Mouse (Mus musculus) midbrain, embryonic 14.5 days (tissue): ENCODE results near the gene Tns1. TPM values are rescaled to one million over a fixed set of nuclear protein-coding genes. Genes with fewer than 3 reads are reported as not detected.

Experiments used
- ATAC-seq: fragments of 200-750 bp; cut with Nextera tagmentation; 2 replicates; pipeline ENCODE4 v1.8.0; 2017; ENCODE audit warnings: moderate number of reproducible peaks, moderate library complexity; ENCODE audit not compliant: low FRiP score, low TSS enrichment
- DNase-seq: peaks from one replicate; pipeline ENCODE4 v3.0.0-alpha.2; 2015
- H3K27ac ChIP-seq: fragments of 300-500 bp; sonication (generic); replicated peaks from 2 replicates; pipeline ENCODE4 v1.5.1; 2014; ENCODE audit warnings: mild to moderate bottlenecking, low read depth, low read length, moderate library complexity
- H3K27me3 ChIP-seq: fragments of 300-500 bp; sonication (generic); 2 replicates; pipeline ENCODE4 v1.6.1; 2014; ENCODE audit warnings: low read length, control low read depth, mixed read lengths; ENCODE audit not compliant: control insufficient read depth, insufficient read depth
- H3K36me3 ChIP-seq: fragments of 300-500 bp; sonication (generic); 2 replicates; pipeline ENCODE4 v1.6.1; 2014; ENCODE audit warnings: low read length, control low read depth; ENCODE audit not compliant: control insufficient read depth, insufficient read depth
- H3K4me1 ChIP-seq: fragments of 300-500 bp; sonication (generic); 2 replicates; pipeline ENCODE4 v1.6.1; 2014; ENCODE audit warnings: mild to moderate bottlenecking, antibody characterized with exemption, low read length, control low read depth; ENCODE audit not compliant: control insufficient read depth, insufficient read depth
- H3K4me2 ChIP-seq: fragments of 300-500 bp; sonication (generic); 2 replicates; pipeline ENCODE4 v1.6.1; 2014; ENCODE audit warnings: mild to moderate bottlenecking, low read length, moderate library complexity
- H3K4me3 ChIP-seq: fragments of 300-500 bp; sonication (generic); replicated peaks from 2 replicates; pipeline ENCODE4 v1.5.1; 2014; ENCODE audit warnings: low read depth, low read length
- H3K9ac ChIP-seq: fragments of 300-500 bp; sonication (generic); replicated peaks from 2 replicates; pipeline ENCODE4 v1.6.1; 2014; ENCODE audit warnings: mild to moderate bottlenecking, low read length, moderate library complexity
- H3K9me3 ChIP-seq: fragments of 300-500 bp; sonication (generic); 2 replicates; pipeline ENCODE4 v1.6.1; 2016; ENCODE audit warnings: low read length, control low read depth, mixed read lengths; ENCODE audit not compliant: control insufficient read depth
- WGBS: fragments of 180-500 bp; shearing (Covaris S2); extraction: QIAGEN DNeasy Blood & Tissue Kit; methylation state at CpG from one replicate; pipeline ENCODE4 v1.1.7; 2014; 5-methylcytosine and 5-hydroxymethylcytosine counted together
- polyA plus RNA-seq: library from polyadenylated mRNA; unstranded; fragments of >200 nt; fragmentation: Nextera tagmentation; extraction: Ambion mirVana; gene quantifications from 2 replicates; pipeline ENCODE4 v1.2.1, GENCODE M21; 2014

Tns1 gene
- polyA plus RNA-seq, 1 experiment from 2014 or later, result 11.0 TPM

DNA sequence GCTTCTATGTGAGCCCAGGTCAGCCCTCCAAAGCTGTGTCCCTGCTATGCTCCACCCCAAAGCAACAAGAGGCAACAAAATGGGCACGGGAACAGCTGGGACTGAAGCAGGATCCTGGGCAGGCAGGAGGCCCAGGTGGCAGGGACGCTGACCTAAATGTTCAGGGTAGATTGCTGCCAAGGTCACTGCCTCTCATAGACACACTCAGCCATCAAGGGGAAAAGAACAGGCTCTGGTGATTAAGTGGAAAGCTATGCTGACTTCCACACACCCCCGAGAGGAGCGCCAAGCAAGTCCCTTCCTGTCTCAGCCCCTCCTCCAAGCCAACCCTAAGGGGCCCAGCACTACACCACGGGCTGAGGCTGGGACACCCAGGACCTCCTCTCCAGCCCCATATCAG lies 115.8 kb downstream of the Tns1 start:
- Histone ChIP-seq H3K4me1 (no peaks in the 10 kb centered on the region), H3K4me2 (no peak overlapping the region), H3K4me3 (no peak overlapping the region), H3K36me3 (no peaks in the 10 kb centered on the region), H3K27me3 (no peaks in the 10 kb centered on the region), H3K9me3 (no peaks in the 10 kb centered on the region; the same call in 1 of the 2 replicates), H3K27ac (no peak overlapping the region), H3K9ac (no peak overlapping the region)
- ATAC-seq (no peak), DNase-seq (no peak)
- WGBS, result 76% methylated on average over 5 of the region's 5 CpGs

DNA sequence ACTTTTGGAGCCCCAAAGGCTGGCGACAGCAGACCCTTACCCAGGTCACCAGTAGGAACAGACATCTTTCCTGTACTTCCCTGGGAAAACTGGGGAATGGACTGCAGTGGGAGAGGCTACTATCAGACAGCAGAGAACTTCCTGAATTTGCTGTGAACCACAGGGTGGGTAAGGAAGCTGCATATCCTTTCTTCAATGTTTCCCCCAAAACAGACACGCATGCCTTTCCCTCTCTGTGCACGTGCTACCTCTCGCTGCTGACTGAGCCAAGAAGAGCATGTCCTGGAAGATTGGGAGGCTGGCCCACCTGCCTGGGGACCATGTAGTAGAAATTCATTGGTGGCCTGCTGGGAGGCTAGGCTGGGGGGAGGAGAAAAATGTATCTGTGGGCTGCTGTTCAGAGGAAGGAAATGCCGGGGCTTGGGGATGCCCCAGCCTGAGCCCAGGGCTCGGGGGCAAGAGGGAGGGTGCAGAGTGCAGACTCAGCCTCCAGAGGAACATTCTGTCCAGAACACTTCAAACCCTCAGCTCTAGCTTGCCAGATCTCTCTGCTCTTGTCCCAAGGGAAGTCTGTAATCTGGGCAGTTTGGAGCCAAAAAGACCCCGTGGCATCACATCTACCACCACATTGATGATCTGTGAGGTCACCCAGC lies 116.7 kb downstream of the Tns1 start:
- Histone ChIP-seq H3K9ac (no peak overlapping the region), H3K27ac (no peak overlapping the region), H3K4me3 (no peak overlapping the region), H3K9me3 (no peaks in the 10 kb centered on the region; the same call in 1 of the 2 replicates), H3K36me3 (no peaks in the 10 kb centered on the region), H3K4me1 (no peaks in the 10 kb centered on the region), H3K27me3 (no peaks in the 10 kb centered on the region), H3K4me2 (no peak overlapping the region)
- ATAC-seq (no peak), DNase-seq (no peak)
- WGBS, result 74% methylated on average over 7 of the region's 7 CpGs

DNA sequence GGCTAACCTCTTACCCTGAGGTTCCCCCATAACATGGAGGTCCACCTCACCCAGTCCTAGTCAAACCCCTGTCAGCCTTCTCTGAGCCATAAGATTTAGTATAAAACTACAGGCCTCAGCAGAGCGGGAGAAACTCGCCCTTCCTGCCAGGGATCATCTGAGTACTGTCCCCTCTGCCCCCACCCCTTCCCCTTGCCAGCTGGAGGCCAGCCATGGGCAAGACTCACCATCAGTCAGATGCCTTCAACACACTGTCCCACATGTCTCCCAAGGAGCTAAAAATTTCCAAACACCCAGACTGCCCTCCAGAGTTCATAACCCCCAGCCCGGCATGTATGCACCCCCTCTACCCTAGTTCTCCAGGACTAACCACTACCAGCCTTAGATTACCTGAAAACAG lies 119.2 kb downstream of the Tns1 start:
- no peaks in the 10 kb centered on the region for H3K4me1 ChIP-seq
- no peaks in the 10 kb centered on the region for H3K9me3 ChIP-seq
- no peaks in the 10 kb centered on the region for H3K36me3 ChIP-seq
- H3K4me2 ChIP-seq, result no peak overlapping the region
- H3K27me3 ChIP-seq, result no peaks in the 10 kb centered on the region
- no peak for ATAC-seq
- WGBS, result 94% methylated on average over 3 of the region's 3 CpGs
- no peak overlapping the region for H3K9ac ChIP-seq
- no peak for DNase-seq
- H3K4me3 ChIP-seq, result no peak overlapping the region
- no peak overlapping the region for H3K27ac ChIP-seq

DNA sequence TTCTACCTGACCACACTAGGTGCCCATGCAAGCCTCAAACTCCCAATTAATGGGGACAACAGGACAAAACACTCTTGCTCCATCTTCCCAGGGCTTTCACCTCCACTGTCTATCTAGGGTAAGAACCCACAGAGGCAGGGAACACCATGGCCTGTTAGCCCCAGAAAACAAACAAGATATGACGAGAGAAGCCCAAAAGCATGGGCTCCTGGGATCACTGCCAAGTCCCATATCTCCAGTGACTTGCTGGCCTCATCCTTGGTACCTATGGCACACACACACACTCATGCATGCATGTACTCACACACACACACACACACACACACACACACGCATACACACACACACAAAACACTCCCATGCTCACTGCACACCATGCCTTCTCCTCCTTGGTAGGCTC lies 120.5 kb downstream of the Tns1 start:
- no peaks in the 10 kb centered on the region for H3K27me3 ChIP-seq
- DNase-seq (no peak), ATAC-seq (no peak)
- 86% methylated on average over 2 of the region's 2 CpGs for WGBS
- H3K27ac ChIP-seq, result no peak overlapping the region
- no peaks in the 10 kb centered on the region for H3K4me1 ChIP-seq
- no peak overlapping the region for H3K4me3 ChIP-seq
- H3K9ac ChIP-seq, result no peak overlapping the region
- no peaks in the 10 kb centered on the region for H3K9me3 ChIP-seq
- H3K4me2 ChIP-seq, result no peak overlapping the region
- no peaks in the 10 kb centered on the region for H3K36me3 ChIP-seq

DNA sequence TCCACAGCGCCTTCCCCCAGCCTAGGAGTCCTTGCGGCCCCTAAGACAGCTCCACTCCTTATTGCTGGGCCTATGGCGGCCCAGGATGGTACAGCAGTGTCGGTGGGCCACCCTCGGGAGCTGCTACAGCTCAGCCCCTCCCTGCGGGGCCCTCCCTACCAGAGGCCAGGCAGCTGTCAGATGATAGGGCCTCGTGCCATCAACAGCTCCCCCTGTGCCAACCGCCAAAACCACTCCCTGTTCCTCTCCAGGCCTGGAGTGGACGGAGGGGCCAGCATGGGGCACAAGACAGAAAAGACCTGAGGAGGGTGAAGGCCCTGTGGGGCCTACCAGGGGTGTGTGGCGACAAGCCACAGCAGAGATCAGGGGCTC lies 122.8 kb downstream of the Tns1 start:
- 77% methylated on average over 10 of the region's 10 CpGs for WGBS
- DNase-seq, result no peak

DNA sequence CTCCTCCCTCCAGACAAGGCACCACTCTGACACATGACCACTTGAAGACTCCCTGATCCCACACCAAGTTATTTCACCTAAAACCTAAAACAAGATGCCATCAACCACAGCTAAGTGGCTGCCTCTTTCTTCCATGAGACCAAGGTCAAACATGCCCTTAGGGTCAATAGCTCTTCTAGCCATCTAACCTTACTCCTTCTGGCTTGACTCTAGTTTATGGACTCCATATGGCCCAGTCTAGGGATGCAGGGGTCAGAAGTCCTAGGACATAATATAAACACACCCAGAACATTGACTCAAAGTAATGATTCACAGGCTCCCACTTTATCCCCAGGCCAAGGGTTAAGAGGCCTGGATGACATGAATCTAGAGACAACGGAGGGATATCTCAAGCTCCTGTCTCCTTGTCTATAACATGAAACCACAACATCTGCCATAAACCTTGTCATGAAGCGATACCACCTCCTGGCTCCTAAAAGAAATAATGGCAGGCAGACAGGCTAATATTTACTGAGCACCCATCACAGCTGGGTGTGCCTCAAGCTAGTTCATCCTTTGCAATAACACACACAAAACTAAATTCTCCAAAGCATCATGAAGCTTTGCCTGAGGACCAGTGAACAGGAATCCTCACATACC lies 123.3 kb downstream of the Tns1 start:
- no peak overlapping the region for H3K27ac ChIP-seq
- DNase-seq (no peak), ATAC-seq (no peak)
- no peaks in the 10 kb centered on the region for H3K27me3 ChIP-seq
- no peak overlapping the region for H3K4me2 ChIP-seq
- no peaks in the 10 kb centered on the region for H3K9me3 ChIP-seq
- no peaks in the 10 kb centered on the region for H3K36me3 ChIP-seq
- H3K4me1 ChIP-seq, result no peaks in the 10 kb centered on the region
- 98% methylated on average over 2 of the region's 2 CpGs for WGBS
- H3K9ac ChIP-seq, result no peak overlapping the region
- H3K4me3 ChIP-seq, result no peak overlapping the region

More for the DNA sequence above, 122.8 kb downstream of the Tns1 start:
- ATAC-seq, result no peak
- Histone ChIP-seq H3K4me3 (no peak overlapping the region), H3K36me3 (no peaks in the 10 kb centered on the region), H3K9me3 (no peaks in the 10 kb centered on the region), H3K27me3 (no peaks in the 10 kb centered on the region), H3K4me2 (no peak overlapping the region), H3K4me1 (no peaks in the 10 kb centered on the region), H3K27ac (no peak overlapping the region), H3K9ac (no peak overlapping the region)

DNA sequence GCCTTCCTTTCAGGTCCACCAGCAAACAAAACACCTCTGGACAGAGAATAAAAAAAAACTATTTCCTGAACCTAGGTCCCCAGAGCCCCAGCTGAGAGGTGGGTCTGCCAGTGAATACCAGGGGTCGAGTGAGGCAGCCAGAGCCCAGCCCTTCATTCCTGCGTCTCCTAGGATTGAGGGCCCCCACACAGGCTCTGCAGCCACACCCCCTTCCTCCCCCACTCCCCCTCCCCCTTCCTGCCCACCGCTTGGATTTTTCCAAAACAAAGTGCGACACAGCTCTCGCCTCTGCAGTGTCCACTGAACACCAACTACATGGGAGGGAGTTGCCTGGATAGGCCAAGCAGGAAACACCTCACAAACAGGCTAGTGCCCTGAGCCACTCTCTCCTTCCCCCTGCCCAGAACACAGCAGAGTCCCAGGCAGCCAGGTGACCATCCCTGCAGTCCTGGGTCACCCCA lies 124.0 kb downstream of the Tns1 start:
- 3% methylated on average over 5 of the region's 5 CpGs for WGBS
- DNase-seq (no peak), ATAC-seq (no peak)
- H3K27ac ChIP-seq, result no peak overlapping the region
- H3K4me1 ChIP-seq, result no peaks in the 10 kb centered on the region
- no peak overlapping the region for H3K9ac ChIP-seq
- no peaks in the 10 kb centered on the region for H3K9me3 ChIP-seq
- no peak overlapping the region for H3K4me2 ChIP-seq
- no peaks in the 10 kb centered on the region for H3K36me3 ChIP-seq
- no peak overlapping the region for H3K4me3 ChIP-seq
- no peaks in the 10 kb centered on the region for H3K27me3 ChIP-seq

DNA sequence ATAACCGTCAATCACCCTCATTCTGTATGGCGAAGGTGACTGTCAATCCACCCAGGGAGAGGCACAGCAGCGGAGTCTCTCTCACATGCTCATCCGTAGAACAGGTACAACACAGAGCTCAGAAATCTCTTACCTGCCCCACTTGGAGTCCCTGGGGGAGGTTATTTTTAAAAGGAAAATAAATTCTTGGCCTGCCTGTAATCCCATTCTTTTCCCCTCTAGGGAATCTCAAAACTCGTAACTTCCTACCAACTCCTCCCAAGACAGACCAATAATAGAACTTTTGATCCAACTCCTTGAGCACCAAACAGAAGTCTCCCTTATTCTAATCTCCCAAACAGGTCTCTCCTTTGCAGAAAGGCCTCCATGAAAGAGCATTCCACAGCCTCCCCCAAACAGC lies 124.7 kb downstream of the Tns1 start:
- Histone ChIP-seq H3K27ac (no peak overlapping the region), H3K9me3 (no peaks in the 10 kb centered on the region), H3K36me3 (no peaks in the 10 kb centered on the region), H3K4me3 (no peak overlapping the region), H3K4me1 (no peaks in the 10 kb centered on the region), H3K9ac (no peak overlapping the region), H3K4me2 (no peak overlapping the region), H3K27me3 (no peaks in the 10 kb centered on the region)
- DNase-seq (no peak), ATAC-seq (no peak)
- WGBS, result 73% methylated on average over 5 of the region's 5 CpGs

DNA sequence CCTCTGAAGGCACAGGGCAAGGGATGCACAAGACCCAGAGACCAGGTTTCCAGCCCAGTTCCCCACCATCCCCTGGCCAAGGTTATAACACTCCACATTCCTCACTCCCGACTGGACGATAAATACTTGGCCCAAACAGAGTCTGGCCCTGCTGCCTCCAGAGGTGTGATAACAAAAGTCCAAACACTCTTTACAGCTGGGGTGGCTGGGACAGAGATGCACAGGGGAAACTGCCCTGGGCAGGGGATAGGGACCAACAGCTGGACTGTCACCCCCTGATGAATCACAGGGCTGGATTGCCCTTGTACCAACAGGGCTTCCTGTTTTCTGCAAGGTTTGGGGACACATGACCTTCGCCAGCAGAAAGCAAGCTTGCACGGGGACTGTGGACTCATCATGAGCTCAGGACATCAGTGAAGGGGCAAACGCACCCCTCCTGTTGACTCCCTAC lies 125.3 kb downstream of the Tns1 start:
- DNase-seq, result no peak
- Histone ChIP-seq H3K9ac (no peak overlapping the region), H3K36me3 (no peaks in the 10 kb centered on the region), H3K4me2 (no peak overlapping the region), H3K27me3 (no peaks in the 10 kb centered on the region), H3K9me3 (no peaks in the 10 kb centered on the region), H3K27ac (no peak overlapping the region), H3K4me1 (no peaks in the 10 kb centered on the region), H3K4me3 (no peak overlapping the region)
- 86% methylated on average over 5 of the region's 5 CpGs for WGBS
- no peak for ATAC-seq
